Mouse (Mus musculus): ENCODE data around the gene Olfr323. TPM values are rescaled to one million over a fixed set of nuclear protein-coding genes. Genes with fewer than 3 reads are reported as not detected.

Olfr323 gene
- polyA plus RNA-seq, 1 experiment = not detected

GRCm38 (mm10) chr11:58602800-58603560 is 27.3 kb downstream of the Olfr323 start:
- H3K4me2 ChIP-seq (ENCODE audit: low read depth) = no peak overlapping the region
- no peaks in the 10 kb centered on the region for H3K36me3 ChIP-seq (ENCODE audit: control insufficient read depth, insufficient read depth)
- H3K27me3 ChIP-seq (ENCODE audit: control insufficient read depth, insufficient read depth, insufficient read length) = no peaks in the 10 kb centered on the region
- no peaks in the 10 kb centered on the region for H3K79me2 ChIP-seq (ENCODE audit: control insufficient read depth, insufficient read depth)
- H3K4me3 ChIP-seq = no peak overlapping the region
- H3ac ChIP-seq (ENCODE audit: control insufficient read depth, insufficient read length) = no peak overlapping the region
- TF ChIP-seq REST (IDR thresholded peaks at IDR 0.05; ENCODE audit: insufficient read depth, insufficient read length) (no peak), E2F4 (IDR thresholded peaks at IDR 0.05; ENCODE audit: insufficient read depth) (no peak), POLR2A (IDR thresholded peaks at IDR 0.05; ENCODE audit: insufficient read length, low read depth) (no peak)

DNA sequence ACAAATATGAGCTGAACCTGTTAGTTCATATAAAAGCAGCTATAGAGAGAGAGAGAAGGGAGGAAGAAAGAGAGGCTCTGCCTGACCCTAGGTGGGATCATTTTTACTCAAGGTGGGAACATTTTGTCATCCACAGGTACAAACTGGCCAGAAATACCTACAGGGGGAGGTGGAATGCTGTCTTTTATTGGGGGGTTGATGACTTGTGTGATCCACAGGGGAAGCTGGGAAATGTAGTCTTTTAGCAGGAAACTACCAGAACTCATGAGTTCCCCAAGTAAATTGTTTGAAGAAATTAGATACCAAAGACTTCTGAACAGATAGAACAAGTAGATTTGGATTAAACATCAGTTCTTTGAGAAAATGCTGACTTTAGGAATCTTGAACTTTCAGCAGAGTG is 28.2 kb downstream of the Olfr323 start:
- Histone ChIP-seq H3K27me3 (ENCODE audit: control insufficient read depth, insufficient read depth, insufficient read length) (no peaks in the 10 kb centered on the region), H3K79me2 (ENCODE audit: control insufficient read depth, insufficient read depth) (no peaks in the 10 kb centered on the region), H3K36me3 (ENCODE audit: control insufficient read depth, insufficient read depth) (no peaks in the 10 kb centered on the region), H3ac (ENCODE audit: control insufficient read depth, insufficient read length) (no peak overlapping the region), H3K4me2 (ENCODE audit: low read depth) (no peak overlapping the region), H3K4me3 (no peak overlapping the region)
- TF ChIP-seq TCF12 (IDR thresholded peaks at IDR 0.05; ENCODE audit: insufficient read depth, poor library complexity, severe bottlenecking) = no peak
- no peak for TF ChIP-seq TCF3 (IDR thresholded peaks at IDR 0.05; ENCODE audit: insufficient read length, low read depth)
- TF ChIP-seq MAX (IDR thresholded peaks at IDR 0.05; ENCODE audit: low read depth) = no peak
- TF ChIP-seq POLR2AphosphoS2 (IDR thresholded peaks at IDR 0.05; ENCODE audit: insufficient read length, low read depth) = no peak
- TF ChIP-seq USF1 (IDR thresholded peaks at IDR 0.05; ENCODE audit: low read depth) = no peak
- no peak for TF ChIP-seq E2F4 (IDR thresholded peaks at IDR 0.05; ENCODE audit: insufficient read depth)
- no peak for TF ChIP-seq REST (IDR thresholded peaks at IDR 0.05; ENCODE audit: insufficient read depth, insufficient read length)
- TF ChIP-seq MYOG (IDR thresholded peaks at IDR 0.05; ENCODE audit: control insufficient read depth in 1 of 3, insufficient read depth in 1 of 3, insufficient read length in 2 of 3, low read depth in 2 of 3) = no peak
- no peak for TF ChIP-seq CEBPB (IDR thresholded peaks at IDR 0.05; ENCODE audit: insufficient read depth, poor library complexity, severe bottlenecking)
- no peak for TF ChIP-seq MYOD1 (IDR thresholded peaks at IDR 0.05; ENCODE audit: control insufficient read depth in 1 of 3, insufficient read length in 2 of 3, low read depth in 2 of 3)

DNA sequence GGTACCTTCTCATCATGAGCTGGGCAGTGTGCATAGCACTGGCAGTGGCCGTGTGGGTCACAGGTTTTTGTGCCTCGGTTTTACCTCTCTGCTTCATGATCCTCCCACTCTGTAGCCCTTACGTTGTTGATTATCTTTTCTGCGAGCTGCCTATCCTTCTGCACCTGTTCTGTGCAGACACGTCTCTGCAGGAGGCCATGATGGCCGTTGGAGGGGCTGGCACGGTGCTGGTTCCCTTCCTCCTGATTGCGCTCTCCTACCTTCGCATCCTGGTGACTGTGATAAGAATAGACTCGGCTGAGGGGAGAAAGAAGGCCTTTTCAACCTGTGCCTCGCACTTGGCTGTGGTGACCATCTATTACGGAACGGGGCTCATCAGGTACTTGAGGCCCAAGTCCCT is 32.5 kb downstream of the Olfr323 start:
- Histone ChIP-seq H3K4me2 (ENCODE audit: low read depth) (no peak overlapping the region), H3K27me3 (ENCODE audit: control insufficient read depth, insufficient read depth, insufficient read length) (no peaks in the 10 kb centered on the region), H3K36me3 (ENCODE audit: control insufficient read depth, insufficient read depth) (no peaks in the 10 kb centered on the region), H3ac (ENCODE audit: control insufficient read depth, insufficient read length) (no peak overlapping the region), H3K4me3 (no peak overlapping the region), H3K79me2 (ENCODE audit: control insufficient read depth, insufficient read depth) (no peaks in the 10 kb centered on the region)
- TF ChIP-seq CEBPB (IDR thresholded peaks at IDR 0.05; ENCODE audit: insufficient read depth, poor library complexity, severe bottlenecking) (no peak), USF1 (IDR thresholded peaks at IDR 0.05; ENCODE audit: low read depth) (no peak), E2F4 (IDR thresholded peaks at IDR 0.05; ENCODE audit: insufficient read depth) (no peak), MAX (IDR thresholded peaks at IDR 0.05; ENCODE audit: low read depth) (no peak), REST (IDR thresholded peaks at IDR 0.05; ENCODE audit: insufficient read depth, insufficient read length) (no peak), POLR2A (IDR thresholded peaks at IDR 0.05; ENCODE audit: insufficient read length, low read depth) (no peak), MYOD1 (IDR thresholded peaks at IDR 0.05; ENCODE audit: control insufficient read depth in 1 of 3, insufficient read length in 2 of 3, low read depth in 2 of 3) (no peak), TCF12 (IDR thresholded peaks at IDR 0.05; ENCODE audit: insufficient read depth, poor library complexity, severe bottlenecking) (no peak), MYOG (IDR thresholded peaks at IDR 0.05; ENCODE audit: control insufficient read depth in 1 of 3, insufficient read depth in 1 of 3, insufficient read length in 2 of 3, low read depth in 2 of 3) (no peak), TCF3 (IDR thresholded peaks at IDR 0.05; ENCODE audit: insufficient read length, low read depth) (no peak), SRF (IDR thresholded peaks at IDR 0.05; ENCODE audit: control insufficient read depth, insufficient read length, low read depth) (no peak), POLR2AphosphoS2 (IDR thresholded peaks at IDR 0.05; ENCODE audit: insufficient read length, low read depth) (no peak)

- TF ChIP-seq REST (IDR thresholded peaks at IDR 0.05; ENCODE audit: insufficient read depth, insufficient read length) = no peak
- no peak for TF ChIP-seq CEBPB (IDR thresholded peaks at IDR 0.05; ENCODE audit: insufficient read depth, poor library complexity, severe bottlenecking)
- TF ChIP-seq MYOD1 (IDR thresholded peaks at IDR 0.05; ENCODE audit: control insufficient read depth in 1 of 3, insufficient read length in 2 of 3, low read depth in 2 of 3) = no peak
- no peak for TF ChIP-seq MYOG (IDR thresholded peaks at IDR 0.05; ENCODE audit: control insufficient read depth in 1 of 3, insufficient read depth in 1 of 3, insufficient read length in 2 of 3, low read depth in 2 of 3)
- TF ChIP-seq MAX (IDR thresholded peaks at IDR 0.05; ENCODE audit: low read depth) = no peak
- TF ChIP-seq POLR2AphosphoS2 (IDR thresholded peaks at IDR 0.05; ENCODE audit: insufficient read length, low read depth) = no peak
- TF ChIP-seq TCF3 (IDR thresholded peaks at IDR 0.05; ENCODE audit: insufficient read length, low read depth) = no peak
- TF ChIP-seq E2F4 (IDR thresholded peaks at IDR 0.05; ENCODE audit: insufficient read depth) = no peak
- TF ChIP-seq SRF (IDR thresholded peaks at IDR 0.05; ENCODE audit: control insufficient read depth, insufficient read length, low read depth) = no peak
- Histone ChIP-seq H3ac (ENCODE audit: control insufficient read depth, insufficient read length) (no peak within 1 kb of the TSS), H3K4me3 (no peak within 1 kb of the TSS), H3K27me3 (ENCODE audit: control insufficient read depth, insufficient read depth, insufficient read length) (no peaks in the 10 kb centered on the region), H3K36me3 (ENCODE audit: control insufficient read depth, insufficient read depth) (no peaks in the 10 kb centered on the region), H3K79me2 (ENCODE audit: control insufficient read depth, insufficient read depth) (no peaks in the 10 kb centered on the region), H3K4me2 (ENCODE audit: low read depth) (no peak within 1 kb of the TSS)
Observed at GRCm38 (mm10) chr11:58594814-58595213, 35.5 kb downstream of the Olfr323 start, which contains the start of gene Olfr324. Gene Olfr324, plus strand, starts transcription at chr11:58595114.

All from myocyte (in vitro differentiated cells).